Mouse (Mus musculus): ENCODE measurements around the gene Atp6v0b. TPM values are rescaled to one million over a fixed set of nuclear protein-coding genes. Genes with fewer than 3 reads are reported as not detected.

The Atp6v0b gene
- 224 and 241 TPM in 2 replicates for polyA plus RNA-seq (2015; fragmentation: Nextera tagmentation; extraction: Ambion mirVana)

DNA sequence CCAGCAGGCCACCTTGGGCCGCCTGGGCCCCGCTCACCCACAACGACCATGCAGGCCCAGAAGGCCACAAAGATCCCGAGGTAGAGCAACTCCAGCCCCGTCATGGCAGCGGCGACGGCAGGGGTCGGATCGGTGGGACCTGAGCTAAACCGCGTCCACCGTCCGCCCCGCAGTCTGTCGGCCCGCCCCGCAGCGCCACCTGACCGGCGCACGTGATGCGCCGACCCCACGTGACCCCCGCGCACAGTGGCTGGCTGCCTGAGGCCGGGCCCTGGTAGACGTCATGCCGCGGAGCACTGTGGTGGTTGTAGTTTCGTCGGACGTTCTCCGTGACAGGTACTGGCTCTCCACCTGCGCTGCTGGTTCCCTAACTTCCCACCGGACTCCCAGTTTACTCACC is at the start of gene Atp6v0b:
TSS of gene Atp6v0b (minus strand) at position 201 of the 400 bp plus-strand sequence.
- Histone ChIP-seq H3K4me2 (ENCODE audit: low read depth, low read length) (peak within 1 kb of the TSS; percentile 74), H3K4me3 (replicated peaks; ENCODE audit: low read length) (peak within 1 kb of the TSS; percentile 99), H3K4me1 (ENCODE audit: control insufficient read depth, insufficient read depth, low read length) (peaks cover 32% of the 10 kb centered on the region), H3K9me3 (replicated peaks; ENCODE audit: control insufficient read depth, low read length) (no peaks in the 10 kb centered on the region), H3K27me3 (ENCODE audit: control insufficient read depth, insufficient read depth, low read length) (no peaks in the 10 kb centered on the region), H3K27ac (ENCODE audit: low read length) (peak within 1 kb of the TSS; percentile 72), H3K9ac (ENCODE audit: low read length) (peak within 1 kb of the TSS; percentile 93), H3K36me3 (ENCODE audit: control insufficient read depth, insufficient read depth, low read length) (peaks cover 13% of the 10 kb centered on the region)
- WGBS, result under 1% methylated on average over 37 of the region's 37 CpGs
- ATAC-seq (ENCODE audit: insufficient read depth, low FRiP score), result peak; percentile 92

DNA sequence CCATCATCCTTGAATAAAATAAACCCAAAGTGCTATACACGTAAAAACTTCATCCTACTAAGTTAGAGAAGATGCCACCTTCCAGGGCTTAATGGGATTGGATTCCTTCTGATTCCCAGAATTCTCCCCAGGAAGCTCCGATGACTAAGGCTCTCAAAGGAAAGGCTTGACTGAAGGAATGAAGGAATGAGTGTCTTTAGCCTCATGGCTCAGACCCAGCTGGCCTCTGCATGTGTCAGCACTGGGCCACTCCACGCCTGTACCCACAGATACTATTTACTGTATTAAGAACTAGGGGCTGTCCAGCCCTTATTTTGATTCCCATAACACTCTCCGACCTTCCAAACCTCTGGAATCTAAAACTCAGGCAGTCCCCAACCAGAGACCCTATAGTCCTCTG is 46.9 kb upstream of the Atp6v0b start:
- 90% methylated on average over 4 of the region's 4 CpGs for WGBS
- Histone ChIP-seq H3K4me2 (ENCODE audit: low read depth, low read length) (no peak overlapping the region), H3K27me3 (ENCODE audit: control insufficient read depth, insufficient read depth, low read length) (no peaks in the 10 kb centered on the region), H3K4me3 (replicated peaks; ENCODE audit: low read length) (no peak overlapping the region), H3K4me1 (ENCODE audit: control insufficient read depth, insufficient read depth, low read length) (peaks cover 5% of the 10 kb centered on the region; the same call in 1 of the 2 replicates), H3K36me3 (ENCODE audit: control insufficient read depth, insufficient read depth, low read length) (no peaks in the 10 kb centered on the region), H3K9me3 (replicated peaks; ENCODE audit: control insufficient read depth, low read length) (no peaks in the 10 kb centered on the region), H3K9ac (ENCODE audit: low read length) (no peak overlapping the region), H3K27ac (ENCODE audit: low read length) (no peak overlapping the region)
- ATAC-seq (ENCODE audit: insufficient read depth, low FRiP score), result no peak

DNA sequence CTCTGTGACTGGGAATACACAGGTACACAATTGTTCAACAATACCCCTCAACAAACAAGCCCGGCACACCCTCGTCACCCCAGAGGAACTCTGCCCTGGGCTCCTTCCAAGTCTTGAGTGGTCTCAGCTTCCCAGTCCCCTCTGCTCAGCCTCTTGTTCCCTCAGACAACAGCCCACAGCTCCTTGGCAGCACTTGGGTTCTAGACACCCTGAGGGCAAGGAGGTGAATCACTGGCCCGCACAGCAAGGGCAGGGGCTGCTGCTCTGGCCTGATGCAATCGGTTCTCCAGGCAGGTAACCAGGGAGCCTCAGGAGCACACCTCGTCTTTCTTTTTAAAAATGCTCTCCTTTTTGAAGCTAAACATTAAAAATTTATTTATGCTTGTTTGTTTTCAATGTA is 46.1 kb upstream of the Atp6v0b start:
- H3K36me3 ChIP-seq (ENCODE audit: control insufficient read depth, insufficient read depth, low read length), result no peaks in the 10 kb centered on the region
- no peak for ATAC-seq (ENCODE audit: insufficient read depth, low FRiP score)
- H3K4me2 ChIP-seq (ENCODE audit: low read depth, low read length), result no peak overlapping the region
- 84% methylated on average over 5 of the region's 5 CpGs for WGBS
- H3K4me1 ChIP-seq (ENCODE audit: control insufficient read depth, insufficient read depth, low read length), result peaks cover 8% of the 10 kb centered on the region; the same call in 1 of the 2 replicates
- H3K9me3 ChIP-seq (replicated peaks; ENCODE audit: control insufficient read depth, low read length), result no peaks in the 10 kb centered on the region
- H3K27me3 ChIP-seq (ENCODE audit: control insufficient read depth, insufficient read depth, low read length), result no peaks in the 10 kb centered on the region
- no peak overlapping the region for H3K9ac ChIP-seq (ENCODE audit: low read length)
- H3K4me3 ChIP-seq (replicated peaks; ENCODE audit: low read length), result no peak overlapping the region
- H3K27ac ChIP-seq (ENCODE audit: low read length), result no peak overlapping the region

DNA sequence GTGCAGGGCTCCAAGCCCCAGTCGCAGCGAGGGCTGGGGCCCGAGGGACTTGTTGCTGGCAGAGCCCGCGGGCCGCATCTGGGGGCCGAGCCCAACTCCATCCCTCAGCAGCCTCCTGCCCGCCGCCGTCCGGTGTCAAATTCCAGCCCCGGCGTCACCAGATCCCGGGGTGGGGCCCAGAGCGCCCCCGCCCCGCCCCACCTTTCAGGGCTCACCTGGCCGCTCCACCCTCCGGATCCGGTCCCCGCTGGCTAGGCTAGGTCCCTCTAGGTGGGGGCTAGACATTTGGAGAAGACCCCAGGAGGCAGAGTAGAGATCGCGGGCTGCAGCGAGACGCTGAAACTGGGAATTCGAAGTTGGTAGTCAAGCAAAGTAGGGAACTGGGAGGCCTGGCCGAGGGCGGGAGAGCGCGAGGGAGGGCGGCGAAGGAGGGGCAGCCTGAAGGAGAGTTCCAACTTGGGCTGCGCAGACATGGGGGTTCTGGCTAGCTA is 42.3 kb upstream of the Atp6v0b start, which contains the start of gene Artn:
TSS of gene Artn (minus strand) at position 373 of the 491 bp plus-strand sequence.
- peak within 1 kb of the TSS; percentile 72 for H3K9ac ChIP-seq (ENCODE audit: low read length)
- H3K4me3 ChIP-seq (replicated peaks; ENCODE audit: low read length), result peak within 1 kb of the TSS; percentile 55
- WGBS, result 1% methylated on average over 33 of the region's 33 CpGs
- H3K27ac ChIP-seq (ENCODE audit: low read length), result peak within 1 kb of the TSS; percentile 62
- no peaks in the 10 kb centered on the region for H3K36me3 ChIP-seq (ENCODE audit: control insufficient read depth, insufficient read depth, low read length)
- H3K4me2 ChIP-seq (ENCODE audit: low read depth, low read length), result peak within 1 kb of the TSS; percentile 87
- H3K9me3 ChIP-seq (replicated peaks; ENCODE audit: control insufficient read depth, low read length), result no peaks in the 10 kb centered on the region
- peaks cover 21% of the 10 kb centered on the region for H3K4me1 ChIP-seq (ENCODE audit: control insufficient read depth, insufficient read depth, low read length)
- peak; percentile 57; the same call in 1 of the 2 replicates for ATAC-seq (ENCODE audit: insufficient read depth, low FRiP score)
- 0 out of 2 replicates have a peak, but pooled peaks cover 7% of the 10 kb centered on the region for H3K27me3 ChIP-seq (ENCODE audit: control insufficient read depth, insufficient read depth, low read length)

DNA sequence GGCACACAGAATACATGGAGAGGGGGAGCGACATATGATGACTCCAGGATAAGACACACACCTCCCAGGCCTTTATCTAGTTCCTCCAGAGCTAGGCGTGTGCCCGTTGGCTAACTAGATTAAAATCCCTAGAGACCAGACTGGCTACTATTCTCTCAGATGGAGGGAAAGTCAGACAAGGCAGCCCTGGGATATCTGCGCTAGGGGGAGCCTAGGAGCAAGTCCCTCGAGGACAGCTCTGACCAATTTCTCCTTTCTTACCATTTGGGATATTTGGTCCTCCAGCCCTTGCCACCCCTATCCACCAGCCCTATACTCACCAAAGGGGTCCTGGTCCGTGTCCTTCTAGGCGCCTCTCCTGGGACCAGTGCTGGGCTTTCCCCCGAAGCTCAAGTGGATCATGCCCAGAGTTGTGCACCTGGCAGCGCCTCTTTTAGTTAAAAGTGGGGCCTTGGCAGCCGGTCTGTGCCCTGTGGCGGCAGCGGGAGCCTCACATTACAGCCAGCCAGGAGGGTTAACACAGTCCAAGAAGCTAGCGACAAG is 41.6 kb upstream of the Atp6v0b start:
- Histone ChIP-seq H3K4me1 (ENCODE audit: control insufficient read depth, insufficient read depth, low read length) (peaks cover 21% of the 10 kb centered on the region), H3K27me3 (ENCODE audit: control insufficient read depth, insufficient read depth, low read length) (0 out of 2 replicates have a peak, but pooled peaks cover 7% of the 10 kb centered on the region), H3K27ac (ENCODE audit: low read length) (peak overlapping the region; percentile 62), H3K9ac (ENCODE audit: low read length) (peak overlapping the region; percentile 72), H3K9me3 (replicated peaks; ENCODE audit: control insufficient read depth, low read length) (no peaks in the 10 kb centered on the region), H3K4me2 (ENCODE audit: low read depth, low read length) (peak overlapping the region; percentile 87), H3K4me3 (replicated peaks; ENCODE audit: low read length) (peak overlapping the region; percentile 55), H3K36me3 (ENCODE audit: control insufficient read depth, insufficient read depth, low read length) (no peaks in the 10 kb centered on the region)
- peak; percentile 18; the same call in 1 of the 2 replicates for ATAC-seq (ENCODE audit: insufficient read depth, low FRiP score)
- 3% methylated on average over 13 of the region's 13 CpGs for WGBS

DNA sequence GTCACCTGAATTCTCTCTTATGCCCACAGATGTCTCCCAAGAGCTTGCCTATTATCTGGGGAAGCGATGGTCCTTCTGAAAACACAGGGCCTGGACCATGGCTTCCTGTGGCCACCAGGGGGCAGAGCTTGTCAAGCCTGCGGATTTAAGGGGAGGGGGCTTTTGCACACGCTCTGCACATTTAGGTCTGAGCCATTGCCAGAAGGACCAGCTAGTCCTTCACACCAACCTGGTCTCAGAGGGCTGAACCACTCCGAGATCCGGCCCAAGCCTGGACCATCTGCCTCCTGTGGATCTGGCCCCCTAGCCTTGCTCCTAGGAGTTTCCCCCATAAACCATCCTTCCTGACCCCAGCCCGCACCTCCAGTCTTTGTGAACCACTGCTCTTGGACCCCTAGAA is 41.1 kb upstream of the Atp6v0b start:
- peak overlapping the region; percentile 14; the same call in 1 of the 2 replicates for H3K9ac ChIP-seq (ENCODE audit: low read length)
- 20% methylated on average over 6 of the region's 6 CpGs for WGBS

DNA sequence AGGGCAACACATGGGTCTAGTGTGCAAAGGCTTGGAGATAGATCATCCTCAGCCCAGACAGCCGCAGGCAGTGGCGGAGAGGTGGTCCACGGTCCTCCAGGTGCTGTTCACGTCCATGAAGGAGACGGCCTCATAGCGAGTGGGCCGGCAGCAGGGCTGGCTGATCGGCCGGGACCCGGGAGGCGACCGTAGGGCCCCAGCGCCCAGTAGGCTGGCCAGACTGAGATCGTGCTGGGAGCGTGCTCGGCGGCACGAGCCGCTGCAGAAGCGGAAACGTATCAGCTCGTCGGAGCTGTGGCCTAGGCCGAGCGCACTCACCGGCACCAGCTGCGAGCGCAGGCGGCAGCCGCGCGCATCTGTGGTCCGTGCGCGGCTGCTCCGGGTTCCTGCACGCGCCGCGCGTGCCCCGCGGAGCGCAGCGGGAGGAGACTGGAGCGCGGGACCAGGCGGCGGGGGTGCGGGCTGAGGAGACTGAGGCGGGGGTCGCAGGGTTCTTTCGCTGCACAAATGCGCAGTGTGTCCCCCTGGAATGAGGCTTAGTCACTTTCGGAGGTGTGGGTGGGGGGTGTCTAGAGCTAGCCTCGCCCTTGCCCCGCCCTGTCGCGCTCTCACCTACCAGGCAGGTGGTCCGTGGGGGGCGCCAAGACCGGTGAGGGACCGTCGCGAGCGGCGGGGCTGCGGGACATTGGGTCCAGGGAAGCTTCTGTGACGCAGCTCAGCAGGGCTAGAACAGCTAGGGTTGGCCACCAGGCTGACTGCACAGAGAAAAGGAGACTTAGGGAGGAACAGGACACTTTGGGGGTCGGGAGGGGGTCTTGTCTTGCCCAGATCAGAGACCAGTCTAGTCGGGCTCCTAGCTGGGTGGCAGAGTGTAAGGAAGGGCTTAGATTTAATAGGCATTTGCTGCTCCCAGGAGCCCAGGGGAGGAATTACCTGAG is 39.7 kb upstream of the Atp6v0b start:
- H3K4me3 ChIP-seq (replicated peaks; ENCODE audit: low read length), result peak overlapping the region; percentile 44
- 0 out of 2 replicates have a peak, but pooled peaks cover 7% of the 10 kb centered on the region for H3K27me3 ChIP-seq (ENCODE audit: control insufficient read depth, insufficient read depth, low read length)
- peak; percentile 56; the same call in 1 of the 2 replicates for ATAC-seq (ENCODE audit: insufficient read depth, low FRiP score)
- H3K9me3 ChIP-seq (replicated peaks; ENCODE audit: control insufficient read depth, low read length), result no peaks in the 10 kb centered on the region
- WGBS, result 3% methylated on average over 71 of the region's 71 CpGs
- no peak overlapping the region for H3K27ac ChIP-seq (ENCODE audit: low read length)
- H3K4me1 ChIP-seq (ENCODE audit: control insufficient read depth, insufficient read depth, low read length), result peaks cover 21% of the 10 kb centered on the region
- peak overlapping the region; percentile 69 for H3K9ac ChIP-seq (ENCODE audit: low read length)
- H3K36me3 ChIP-seq (ENCODE audit: control insufficient read depth, insufficient read depth, low read length), result no peaks in the 10 kb centered on the region
- peak overlapping the region; percentile 87 for H3K4me2 ChIP-seq (ENCODE audit: low read depth, low read length)

More for the DNA sequence above, 41.1 kb upstream of the Atp6v0b start:
- H3K4me3 ChIP-seq (replicated peaks; ENCODE audit: low read length), result peak overlapping the region; percentile 55; the same call in 1 of the 2 replicates
- ATAC-seq (ENCODE audit: insufficient read depth, low FRiP score), result no peak
- no peaks in the 10 kb centered on the region for H3K9me3 ChIP-seq (replicated peaks; ENCODE audit: control insufficient read depth, low read length)
- H3K4me1 ChIP-seq (ENCODE audit: control insufficient read depth, insufficient read depth, low read length), result peaks cover 21% of the 10 kb centered on the region
- peak overlapping the region; percentile 87 for H3K4me2 ChIP-seq (ENCODE audit: low read depth, low read length)
- 0 out of 2 replicates have a peak, but pooled peaks cover 7% of the 10 kb centered on the region for H3K27me3 ChIP-seq (ENCODE audit: control insufficient read depth, insufficient read depth, low read length)
- H3K36me3 ChIP-seq (ENCODE audit: control insufficient read depth, insufficient read depth, low read length), result no peaks in the 10 kb centered on the region
- no peak overlapping the region for H3K27ac ChIP-seq (ENCODE audit: low read length)

DNA sequence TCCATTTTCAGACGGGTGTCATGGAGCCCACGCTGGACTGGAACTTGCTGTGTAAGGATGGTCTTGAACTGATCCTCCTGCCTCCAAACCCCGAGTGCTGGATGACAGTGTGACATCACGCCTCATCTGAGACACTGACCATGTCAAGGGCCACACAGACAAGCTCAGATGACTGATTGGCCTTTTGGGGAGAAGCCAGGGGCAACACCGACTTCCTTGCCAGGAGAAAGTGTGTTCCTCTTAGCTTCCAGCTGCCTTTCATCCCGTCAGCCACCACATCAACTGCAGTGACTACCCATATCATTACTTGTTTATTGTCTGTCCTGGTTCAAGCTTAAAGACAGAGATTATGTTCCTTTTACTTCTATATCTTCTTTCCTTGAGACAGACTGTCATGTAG is 37.8 kb upstream of the Atp6v0b start:
- no peak overlapping the region for H3K4me2 ChIP-seq (ENCODE audit: low read depth, low read length)
- ATAC-seq (ENCODE audit: insufficient read depth, low FRiP score), result no peak
- no peaks in the 10 kb centered on the region for H3K36me3 ChIP-seq (ENCODE audit: control insufficient read depth, insufficient read depth, low read length)

More for the DNA sequence above, 37.8 kb upstream of the Atp6v0b start:
- 0 out of 2 replicates have a peak, but pooled peaks cover 7% of the 10 kb centered on the region for H3K27me3 ChIP-seq (ENCODE audit: control insufficient read depth, insufficient read depth, low read length)
- peaks cover 21% of the 10 kb centered on the region for H3K4me1 ChIP-seq (ENCODE audit: control insufficient read depth, insufficient read depth, low read length)
- no peak overlapping the region for H3K4me3 ChIP-seq (replicated peaks; ENCODE audit: low read length)
- H3K9ac ChIP-seq (ENCODE audit: low read length), result no peak overlapping the region
- no peak overlapping the region for H3K27ac ChIP-seq (ENCODE audit: low read length)
- 59% methylated on average over 5 of the region's 6 CpGs for WGBS
- H3K9me3 ChIP-seq (replicated peaks; ENCODE audit: control insufficient read depth, low read length), result no peaks in the 10 kb centered on the region

Data from stomach, embryonic 16.5 days (tissue).